Mouse (Mus musculus) lung, postnatal 0 days (tissue): Measurements from ENCODE around the gene Vps35l. TPM values are rescaled to one million over a fixed set of nuclear protein-coding genes. Genes with fewer than 3 reads are reported as not detected.

ENCODE experiments used
- ATAC-seq: fragments of 200-750 bp; cut with Nextera tagmentation; 2 replicates; pipeline ENCODE4 v1.8.0; 2017; ENCODE audit warnings: moderate library complexity
- DNase-seq: peaks from one replicate; pipeline ENCODE4 v3.0.0-alpha.2; 2016; ENCODE audit warnings: low spot score
- H3K27ac ChIP-seq: fragments of 300-500 bp; sonication (generic); 2 replicates; pipeline ENCODE4 v1.5.1; 2014; ENCODE audit warnings: antibody characterized with exemption, mild to moderate bottlenecking, low read length, mixed read lengths
- H3K27me3 ChIP-seq: fragments of 300-500 bp; sonication (generic); replicated peaks from 2 replicates; pipeline ENCODE4 v1.6.1; 2014; ENCODE audit warnings: low read length, mixed read lengths; ENCODE audit not compliant: insufficient read depth
- H3K36me3 ChIP-seq: fragments of 300-500 bp; sonication (generic); 2 replicates; pipeline ENCODE4 v1.6.1; 2014; ENCODE audit warnings: low read length, mixed read lengths; ENCODE audit not compliant: insufficient read depth
- H3K4me1 ChIP-seq: fragments of 300-500 bp; sonication (generic); 2 replicates; pipeline ENCODE4 v1.6.1; 2014; ENCODE audit warnings: antibody characterized with exemption, low read depth, low read length, mixed read lengths; ENCODE audit not compliant: insufficient read depth
- H3K4me2 ChIP-seq: fragments of 300-500 bp; sonication (generic); replicated peaks from 2 replicates; pipeline ENCODE4 v1.6.1; 2014; ENCODE audit warnings: low read depth, mild to moderate bottlenecking, low read length, moderate library complexity, mixed read lengths
- H3K4me3 ChIP-seq: fragments of 300-500 bp; sonication (generic); 2 replicates; pipeline ENCODE4 v1.5.1; 2014; ENCODE audit warnings: low read depth, low read length
- H3K9ac ChIP-seq: fragments of 300-500 bp; sonication (generic); replicated peaks from 2 replicates; pipeline ENCODE4 v1.6.1; 2014; ENCODE audit warnings: low read depth, mild to moderate bottlenecking
- H3K9me3 ChIP-seq: fragments of 300-500 bp; sonication (generic); 2 replicates; pipeline ENCODE4 v1.6.1; 2016; ENCODE audit warnings: low read length, mixed read lengths
- CTCF ChIP-seq: IDR thresholded peaks from 2 replicates; pipeline ENCODE4 v1.5.1; 2016; ENCODE audit warnings: antibody characterized with exemption, mild to moderate bottlenecking
- EP300 ChIP-seq: IDR thresholded peaks from 2 replicates; pipeline ENCODE4 v1.6.1; 2016; ENCODE audit warnings: antibody characterized with exemption, mild to moderate bottlenecking, control low read depth
- WGBS: fragments of 180-500 bp; shearing (Covaris S2); extraction: QIAGEN DNeasy Blood & Tissue Kit; methylation state at CpG from one replicate; pipeline ENCODE4 v1.1.7; 2014; 5-methylcytosine and 5-hydroxymethylcytosine counted together
- polyA plus RNA-seq: library from polyadenylated mRNA; unstranded; fragments of >200 nt; fragmentation: Nextera tagmentation; extraction: Ambion mirVana; gene quantifications from 2 replicates; pipeline ENCODE4 v1.2.1, GENCODE M21; 2015

Gene Vps35l
- polyA plus RNA-seq, 1 experiment from 2014 or later: 45.0 TPM

DNA sequence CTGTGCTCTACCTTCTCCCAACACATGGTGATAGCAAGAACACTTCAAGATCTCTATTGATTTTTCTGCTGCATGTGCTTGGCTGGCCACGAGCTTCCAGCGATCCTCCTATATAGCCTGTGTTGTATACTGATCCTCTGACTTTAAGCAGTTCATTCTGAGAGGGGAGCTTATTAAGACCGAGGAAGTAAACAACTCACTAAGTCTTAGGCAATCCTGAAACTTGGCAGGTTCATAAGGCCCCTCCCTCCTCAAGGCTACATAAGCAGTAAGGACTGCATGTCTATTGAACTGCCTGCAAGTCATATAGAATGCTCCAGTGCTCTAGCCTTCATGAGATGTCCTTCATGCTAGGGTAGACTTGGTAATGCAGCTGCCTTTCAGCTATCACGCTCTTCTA is 106.3 kb downstream of the Vps35l start:
- Histone ChIP-seq H3K4me1 (no peaks in the 10 kb centered on the region; the same call in 1 of the 2 replicates), H3K4me3 (no peak overlapping the region), H3K36me3 (peaks cover 30% of the 10 kb centered on the region), H3K4me2 (no peak overlapping the region), H3K9me3 (no peaks in the 10 kb centered on the region), H3K27ac (peak overlapping the region; percentile 20; the same call in 1 of the 2 replicates), H3K9ac (no peak overlapping the region), H3K27me3 (no peaks in the 10 kb centered on the region)
- DNase-seq (peak; percentile 81), ATAC-seq (peak; percentile 61)
- no peak for TF ChIP-seq CTCF
- TF ChIP-seq EP300: no peak
- WGBS: 66% methylated on average over 4 of the region's 4 CpGs

DNA sequence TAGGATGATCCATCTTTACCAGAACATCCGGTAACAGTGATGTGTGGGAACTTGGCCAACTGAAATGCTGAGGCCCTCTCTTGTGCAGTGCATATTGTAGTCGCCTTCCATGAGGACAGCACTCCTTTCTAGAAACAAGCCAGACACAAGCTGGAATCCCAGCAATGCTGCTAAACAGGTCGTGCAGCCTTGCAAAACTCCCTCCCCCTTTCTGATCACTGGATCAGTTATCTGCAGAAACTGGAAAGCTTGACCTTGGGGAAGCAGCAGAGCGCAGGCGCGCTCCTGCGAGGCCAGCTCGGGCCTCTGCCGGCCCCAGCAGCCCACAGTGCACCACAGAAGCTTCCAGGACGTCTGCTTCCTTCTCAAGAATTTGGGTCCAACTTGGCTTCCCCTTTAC is 108.8 kb downstream of the Vps35l start:
- no peak overlapping the region for H3K4me3 ChIP-seq
- peak; percentile 54 for ATAC-seq
- peak; percentile 39 for DNase-seq
- no peaks in the 10 kb centered on the region for H3K9me3 ChIP-seq
- peaks cover 23% of the 10 kb centered on the region for H3K36me3 ChIP-seq
- no peak overlapping the region for H3K9ac ChIP-seq
- H3K27ac ChIP-seq: no peak overlapping the region; the same call in 1 of the 2 replicates
- TF ChIP-seq CTCF (no peak), EP300 (no peak)
- no peak overlapping the region for H3K4me2 ChIP-seq
- no peaks in the 10 kb centered on the region; the same call in 1 of the 2 replicates for H3K4me1 ChIP-seq
- no peaks in the 10 kb centered on the region for H3K27me3 ChIP-seq
- 52% methylated on average over 10 of the region's 10 CpGs for WGBS

DNA sequence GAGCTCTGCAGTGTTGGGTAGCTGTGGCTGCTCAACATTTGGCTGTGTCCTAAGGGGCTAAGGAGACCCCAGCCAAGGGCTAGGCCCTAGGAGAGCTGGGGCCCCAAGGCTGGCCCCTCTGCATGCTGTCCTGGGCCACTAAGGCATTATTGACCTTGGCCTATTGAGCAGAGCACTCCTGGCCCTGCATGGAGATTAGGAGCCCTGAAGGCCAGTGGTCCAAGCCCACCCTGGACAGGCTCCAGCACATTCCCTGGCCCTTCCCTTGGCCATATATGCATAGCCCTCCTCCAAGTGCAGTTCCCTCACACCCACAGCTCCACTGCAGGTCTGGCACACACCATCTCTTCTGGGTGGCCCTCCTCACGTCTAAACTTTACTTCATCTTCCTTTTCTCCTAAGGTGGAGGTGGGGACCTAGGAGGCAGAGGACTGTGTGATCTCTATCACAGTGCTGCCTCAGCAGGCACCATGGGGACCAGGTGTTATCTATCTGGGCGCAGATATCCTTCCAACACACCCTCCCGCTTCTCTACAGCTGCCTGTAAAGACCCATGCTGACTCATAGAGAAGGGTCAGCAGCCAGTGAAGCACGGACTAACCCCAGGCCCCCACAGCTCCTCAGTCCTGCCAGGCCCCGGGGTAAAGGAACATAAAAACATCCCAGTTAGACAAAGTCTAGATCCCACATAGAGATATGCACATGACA is 109.7 kb downstream of the Vps35l start:
- WGBS: 61% methylated on average over 5 of the region's 5 CpGs

DNA sequence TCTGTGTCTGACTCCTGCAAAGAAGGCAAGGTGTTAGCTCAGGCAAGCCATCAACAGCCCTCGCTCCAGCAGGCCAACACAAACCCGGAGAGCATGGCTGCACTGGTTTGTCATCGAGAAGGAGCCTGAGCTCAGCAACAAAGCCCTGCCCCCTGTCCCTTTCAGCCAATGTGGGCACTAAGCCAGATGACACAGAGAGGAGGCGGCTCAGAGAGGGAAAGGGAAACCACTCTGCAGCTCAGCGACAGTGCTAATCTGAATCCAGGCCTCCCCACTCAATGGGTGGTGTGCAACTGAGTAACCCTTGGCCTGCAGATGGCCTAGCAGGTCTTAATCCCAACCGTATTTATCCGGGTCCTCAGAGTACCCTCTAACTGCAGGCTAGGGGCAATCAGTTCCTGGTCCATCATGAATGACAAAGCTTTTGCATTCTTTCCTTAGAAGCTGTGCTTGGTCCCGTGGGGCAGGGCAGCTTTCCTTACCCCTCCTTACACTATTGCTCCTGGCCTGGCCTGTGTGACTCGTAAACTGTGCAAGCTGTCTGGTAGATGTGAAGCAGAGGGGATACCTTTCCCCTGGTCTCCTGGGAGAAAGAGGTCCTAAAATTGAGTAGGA is 110.8 kb downstream of the Vps35l start:
- Histone ChIP-seq H3K4me2 (no peak overlapping the region), H3K4me1 (peaks cover 3% of the 10 kb centered on the region), H3K4me3 (no peak overlapping the region), H3K9me3 (no peaks in the 10 kb centered on the region), H3K9ac (no peak overlapping the region), H3K27ac (no peak overlapping the region), H3K36me3 (peaks cover 9% of the 10 kb centered on the region; the same call in 1 of the 2 replicates), H3K27me3 (no peaks in the 10 kb centered on the region)
- DNase-seq (peak; percentile 43), ATAC-seq (no peak)
- TF ChIP-seq CTCF (no peak), EP300 (no peak)
- WGBS: 61% methylated on average over 9 of the region's 9 CpGs

More for the DNA sequence above, 109.7 kb downstream of the Vps35l start:
- H3K4me3 ChIP-seq: no peak overlapping the region
- no peak for TF ChIP-seq CTCF
- no peak for TF ChIP-seq EP300
- no peak overlapping the region for H3K4me2 ChIP-seq
- no peaks in the 10 kb centered on the region for H3K9me3 ChIP-seq
- ATAC-seq: no peak
- H3K36me3 ChIP-seq: peaks cover 14% of the 10 kb centered on the region; the same call in 1 of the 2 replicates
- no peaks in the 10 kb centered on the region; the same call in none of the 2 replicates for H3K4me1 ChIP-seq
- DNase-seq: no peak
- no peak overlapping the region for H3K27ac ChIP-seq
- no peaks in the 10 kb centered on the region for H3K27me3 ChIP-seq
- no peak overlapping the region for H3K9ac ChIP-seq

DNA sequence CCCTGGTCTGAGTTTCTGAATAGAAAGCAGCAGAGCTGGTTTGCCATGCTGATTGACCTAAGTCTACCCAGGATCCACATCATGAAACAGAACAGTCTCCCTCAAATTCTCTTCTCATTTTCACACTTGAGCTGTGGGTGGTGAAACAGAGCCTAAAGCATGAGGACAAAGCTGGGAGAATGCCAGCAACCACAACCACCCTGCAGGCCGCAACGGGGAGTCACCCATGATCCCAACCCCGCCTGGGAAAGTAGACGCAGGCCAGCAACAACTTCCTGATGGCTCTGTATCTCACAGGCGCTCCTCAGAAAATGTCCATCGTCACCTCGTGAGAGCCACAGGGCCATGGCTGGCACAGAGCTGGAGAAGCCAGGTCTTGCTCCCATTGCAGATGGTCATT is 111.5 kb downstream of the Vps35l start:
- Histone ChIP-seq H3K27ac (no peak overlapping the region), H3K36me3 (peaks cover 9% of the 10 kb centered on the region; the same call in 1 of the 2 replicates), H3K9ac (no peak overlapping the region), H3K4me2 (no peak overlapping the region), H3K4me1 (peaks cover 8% of the 10 kb centered on the region), H3K9me3 (no peaks in the 10 kb centered on the region), H3K4me3 (no peak overlapping the region), H3K27me3 (no peaks in the 10 kb centered on the region)
- peak; percentile 37 for DNase-seq
- 78% methylated on average over 7 of the region's 7 CpGs for WGBS
- ATAC-seq: no peak
- no peak for TF ChIP-seq EP300
- no peak for TF ChIP-seq CTCF

DNA sequence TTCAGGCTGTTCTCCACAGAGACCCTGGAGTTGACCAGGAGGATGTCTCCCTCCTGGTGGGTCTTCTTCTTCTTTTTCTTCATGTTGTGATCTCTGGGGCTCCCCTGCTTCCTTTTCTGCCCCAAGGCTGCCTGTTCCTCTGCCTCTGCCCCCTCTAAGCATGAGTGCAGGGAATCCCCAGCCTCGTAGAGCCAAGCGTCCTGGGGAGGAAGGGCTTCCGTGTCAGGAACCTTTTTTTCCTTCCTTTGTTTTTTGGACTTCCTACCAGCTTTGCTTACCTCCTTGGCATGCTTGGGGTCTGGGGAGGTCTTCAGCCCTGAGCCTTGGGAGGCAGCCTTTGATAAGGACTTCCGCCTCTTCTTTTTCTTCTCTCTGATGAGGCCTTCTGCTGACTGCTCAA is 112.6 kb downstream of the Vps35l start:
- peaks cover 8% of the 10 kb centered on the region for H3K4me1 ChIP-seq
- no peak for TF ChIP-seq CTCF
- no peak overlapping the region for H3K4me2 ChIP-seq
- no peak overlapping the region for H3K4me3 ChIP-seq
- ATAC-seq: no peak
- H3K27me3 ChIP-seq: no peaks in the 10 kb centered on the region
- no peaks in the 10 kb centered on the region for H3K9me3 ChIP-seq
- 70% methylated on average over 4 of the region's 4 CpGs for WGBS
- H3K27ac ChIP-seq: no peak overlapping the region
- no peak for DNase-seq
- 0 out of 2 replicates have a peak, but pooled peaks cover 3% of the 10 kb centered on the region for H3K36me3 ChIP-seq
- H3K9ac ChIP-seq: no peak overlapping the region
